ENCODE assay signal across 9 mouse cellular contexts in the genomic region with DNA sequence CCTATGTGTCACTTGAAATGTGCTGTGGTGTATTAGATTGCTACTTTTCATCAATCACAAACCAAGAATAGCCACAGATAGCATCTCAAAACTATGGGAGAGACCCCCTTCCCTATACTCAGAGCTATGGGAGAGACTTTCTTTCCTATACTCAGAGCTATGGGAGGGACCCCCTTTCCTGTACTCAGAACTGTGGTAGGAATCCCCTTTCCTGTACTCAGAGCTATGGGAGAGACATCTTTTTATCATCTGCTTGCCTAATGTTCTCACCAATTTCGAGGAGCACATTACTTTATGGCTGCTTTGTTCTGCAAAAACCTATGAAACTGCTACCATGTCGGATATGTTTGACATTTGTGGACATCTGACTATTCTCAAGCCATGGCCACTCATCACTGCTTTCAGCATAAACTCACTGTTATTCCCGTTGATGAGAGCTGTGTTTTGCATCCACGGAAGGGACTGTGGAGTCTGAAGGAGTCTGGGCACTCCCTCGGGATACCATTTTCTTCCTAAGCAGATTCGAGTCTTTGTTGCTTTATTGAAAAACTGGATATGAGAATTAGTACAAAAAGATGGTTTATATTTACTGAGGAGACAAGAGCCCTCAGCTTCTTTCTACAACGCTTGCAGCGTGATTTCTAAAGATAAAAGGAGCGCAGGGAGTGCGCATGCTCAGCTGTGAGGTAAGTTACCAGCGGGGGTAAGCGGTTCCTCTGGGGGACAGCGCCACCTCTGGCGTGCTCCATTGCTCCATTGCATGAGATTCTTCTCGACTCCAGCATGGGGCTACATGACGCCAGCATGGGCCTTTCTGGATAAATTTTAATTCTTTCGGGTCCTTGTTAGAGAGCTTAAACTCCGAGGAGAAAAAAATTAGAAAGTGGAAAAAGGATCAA. TPM values are rescaled to one million over a fixed set of nuclear protein-coding genes. Genes with fewer than 3 reads are reported as not detected.
DNase-seq lines count a peak whose midpoint lies in the region; ATAC-seq and TF ChIP-seq lines count a peak whose summit lies in the region.
"Had no signal": no experiment of that assay in that cellular context is flagged by ENCODE, and none has a peak within 500 bp of the region (broad histone marks: within the 10 kb centered on the region; RNA-seq: fewer than 3 reads in every experiment).

No protein-coding gene starts in this region.

- no peaks in the 10 kb centered on the region for H3K36me3 ChIP-seq in intestine, embryonic 14.5 days (ENCODE audit: control insufficient read depth, insufficient read depth, low read length)

- H3K27ac ChIP-seq in cortical plate, adult 2 months (ENCODE audit: insufficient read depth, low read length), result no peak overlapping the region
- no peak overlapping the region for H3K27ac ChIP-seq in intestine, embryonic 14.5 days (ENCODE audit: low read depth)

- peak overlapping the region; percentile 45 for H3K4me2 ChIP-seq in intestine, embryonic 14.5 days (ENCODE audit: low read length)

- H3K9me3 ChIP-seq in intestine, embryonic 14.5 days (ENCODE audit: control insufficient read depth, low read length), result no peaks in the 10 kb centered on the region

- no peaks in the 10 kb centered on the region for H3K27me3 ChIP-seq in intestine, embryonic 14.5 days (replicated peaks; ENCODE audit: control insufficient read depth, insufficient read depth, low read length)

- peak overlapping the region; percentile 18; the same call in 1 of the 2 replicates for H3K4me3 ChIP-seq in cortical plate, adult 2 months (ENCODE audit: insufficient read depth, low read length)
- H3K4me3 ChIP-seq in intestine, embryonic 14.5 days (ENCODE audit: low read depth, low read length), result peak overlapping the region; percentile 23
- H3K4me3 ChIP-seq: myocyte had no signal

- H3K4me1 ChIP-seq in cortical plate, adult 2 months (ENCODE audit: control insufficient read depth, insufficient read depth, low read length), result no peaks in the 10 kb centered on the region
- no peaks in the 10 kb centered on the region; the same call in 1 of the 2 replicates for H3K4me1 ChIP-seq in intestine, embryonic 14.5 days (replicated peaks; ENCODE audit: control insufficient read depth, insufficient read depth, low read length)

- TF ChIP-seq CTCF in cortical plate, adult 2 months (IDR thresholded peaks at IDR 0.05; ENCODE audit: extremely low read depth, insufficient read depth, low read length), result peak; percentile 85

- 25% methylated on average over 18 of the region's 18 CpGs for WGBS in intestine, embryonic 14.5 days

- ATAC-seq in intestine, embryonic 14.5 days (replicated peaks; ENCODE audit: low FRiP score, low TSS enrichment, low read depth), result no peak; the same call in 1 of the 2 replicates
- ATAC-seq in erythroid progenitor cell, adult 5-6 weeks (replicated peaks; ENCODE audit: low FRiP score, poor library complexity, severe bottlenecking), result no peak

- H3K9ac ChIP-seq in intestine, embryonic 14.5 days (ENCODE audit: low read length), result 0 out of 2 replicates have a peak overlapping the region, but pooled peaks have one; percentile 8

- DNase-seq in adrenal gland, adult 18-20 months (ENCODE audit: low spot score in 2 of 2), result peak; percentile 57 to 73
- DNase-seq in gastrocnemius, postnatal 25 days, result peak; percentile 26
- DNase-seq in intestine, embryonic 14.5 days (ENCODE audit: low spot score), result peak; percentile 82
- peak; percentile 70 to 77 for DNase-seq in left cerebral cortex, postnatal 25 days (ENCODE audit: low spot score in 2 of 2)
- peak; percentile 83 for DNase-seq in mesoderm, embryonic 11.5 days (ENCODE audit: low read depth, low spot score)
- DNase-seq in right cerebral cortex, postnatal 36 days (ENCODE audit: low spot score in 2 of 2), result peak; percentile 41 to 55

- intact Hi-C loops in left cerebral cortex, postnatal 25 days (cut with DNase I), result loop anchor here (5.0 kb wide), 1 partner anchor 127 kb away; no protein-coding TSS in a partner anchor

- TF ChIP-seq POLR2A in cortical plate, adult 2 months (IDR thresholded peaks at IDR 0.05; ENCODE audit: extremely low read depth, insufficient read depth, low read length), result peak; percentile 70; the same call in 1 of the 2 replicates

RNA-seq across cellular contexts. Expression of a gene that starts 14.7 kb away (rescaled TPM):
- total RNA-seq in adrenal gland, adult 18-20 months (2021), result 10 to 100 TPM; 31.8 to 53.6 TPM
- polyA plus RNA-seq in cortical plate, adult 2 months (2012; rRNA removed), result 64.9 and 67.4 TPM in 2 replicates
- total RNA-seq in gastrocnemius, postnatal 25 days (2021), result 1 to 10 TPM; 3.8 TPM
- polyA plus RNA-seq in intestine, embryonic 14.5 days (2014; fragmentation: Nextera tagmentation; extraction: Ambion mirVana), result 16.4 and 18.0 TPM in 2 replicates
- total RNA-seq in left cerebral cortex, postnatal 25 days (2021), result 100 to 1,000 TPM; 108 to 116 TPM
- 9.7 and 21.4 TPM in 2 replicates for total RNA-seq in erythroid progenitor cell, adult 5-6 weeks (2015; ENCODE audit: low replicate concordance)
- 12.0 and 13.5 TPM in 2 replicates for total RNA-seq in erythroid progenitor cell, adult 5-6 weeks (2017; ENCODE audit: low replicate concordance)

RNA-seq across cellular contexts. Expression of a gene that starts 38.8 kb away (rescaled TPM):
- 10 to 100 TPM; 66.4 to 81.6 TPM for total RNA-seq in adrenal gland, adult 18-20 months (2021)
- polyA plus RNA-seq in cortical plate, adult 2 months (2012; rRNA removed), result 81.3 and 85.2 TPM in 2 replicates
- total RNA-seq in gastrocnemius, postnatal 25 days (2021), result 10 to 100 TPM; 40.1 to 41.7 TPM
- polyA plus RNA-seq in intestine, embryonic 14.5 days (2014; fragmentation: Nextera tagmentation; extraction: Ambion mirVana), result 454 and 475 TPM in 2 replicates
- 100 to 1,000 TPM; 134 to 138 TPM for total RNA-seq in left cerebral cortex, postnatal 25 days (2021)
- total RNA-seq in erythroid progenitor cell, adult 5-6 weeks (2015; ENCODE audit: low replicate concordance), result 276 and 309 TPM in 2 replicates
- 350 and 420 TPM in 2 replicates for total RNA-seq in erythroid progenitor cell, adult 5-6 weeks (2017; ENCODE audit: low replicate concordance)

RNA-seq across cellular contexts. Expression of a gene that starts 39.3 kb away (rescaled TPM):
- total RNA-seq in adrenal gland, adult 18-20 months (2021), result 100 to 1,000 TPM; 553 to 646 TPM
- 529 and 566 TPM in 2 replicates for polyA plus RNA-seq in cortical plate, adult 2 months (2012; rRNA removed)
- 100 to 1,000 TPM; 301 to 314 TPM for total RNA-seq in gastrocnemius, postnatal 25 days (2021)
- polyA plus RNA-seq in intestine, embryonic 14.5 days (2014; fragmentation: Nextera tagmentation; extraction: Ambion mirVana), result 967 and 1,019 TPM in 2 replicates
- 100 to 1,000 TPM; 422 to 444 TPM for total RNA-seq in left cerebral cortex, postnatal 25 days (2021)
- 1,450 and 1,811 TPM in 2 replicates for total RNA-seq in erythroid progenitor cell, adult 5-6 weeks (2015; ENCODE audit: low replicate concordance)
- 1,487 and 2,530 TPM in 2 replicates for total RNA-seq in erythroid progenitor cell, adult 5-6 weeks (2017; ENCODE audit: low replicate concordance)

Comparison
In these comparisons a context has a peak if more than half of its experiments do, and no peak if none do; other contexts are left out.
1. DNase-seq: peak in every context shown above with its lines; median percentile 83 in mesoderm, embryonic 11.5 days; 82 in intestine, embryonic 14.5 days; 74 in left cerebral cortex, postnatal 25 days; 65 in adrenal gland, adult 18-20 months; 48 in right cerebral cortex, postnatal 36 days; 26 in gastrocnemius, postnatal 25 days.